Mouse (Mus musculus) T-helper 17 cell (primary cell): ENCODE data around the gene Fry.

Experiments
- in situ Hi-C, 2 experiments: fragments of 300-600 bp; cut with MboI, MseI; formaldehyde crosslinking; loops; 1 replicate in 1 of 2; 2 replicates in 1 of 2; pipeline ENCODE4 v1.15.1; 2025; ENCODE audit warnings: high pct_unique_total_duplicates in 2 of 2

Gene Fry

GRCm38 (mm10) chr5:150513264-150513663 lies 394.8 kb downstream of the Fry start:
- in situ Hi-C loops: no loop called here

- in situ Hi-C loops: no loop called here
These were observed 395.6 kb downstream of the Fry start for GRCm38 (mm10) chr5:150514027-150514426.

GRCm38 (mm10) chr5:150518064-150518463 lies 399.6 kb downstream of the Fry start, which contains the start of gene Zar1l:
Gene Zar1l (minus strand): TSS chr5:150518164.
- in situ Hi-C loops: no loop called here

- in situ Hi-C loops: no loop called here
These were observed 401.1 kb downstream of the Fry start for GRCm38 (mm10) chr5:150519551-150519950.

- in situ Hi-C loops: loop anchor here (5.0 kb wide), 2 partner anchors 145 to 150 kb away; partner anchors contain the start of genes N4bp2l2 (in 1 of the 2) and Pds5b (in 1 of the 2)
These were observed 403.8 kb downstream of the Fry start, which contains the start of gene Brca2 for GRCm38 (mm10) chr5:150521937-150522866. Gene Brca2 (plus strand): TSS chr5:150522630.

- in situ Hi-C loops: loop anchor here (5.0 kb wide), 2 partner anchors 144 to 149 kb away; partner anchors contain the start of genes N4bp2l2 (in 1 of the 2) and Pds5b (in 1 of the 2)
These were observed 404.4 kb downstream of the Fry start for GRCm38 (mm10) chr5:150522867-150523234.

- in situ Hi-C loops: no loop called here
These were observed 406.8 kb downstream of the Fry start for GRCm38 (mm10) chr5:150525239-150525638.

- in situ Hi-C loops: no loop called here
These were observed 422.9 kb downstream of the Fry start for GRCm38 (mm10) chr5:150541302-150541701.

GRCm38 (mm10) chr5:150543184-150543583 lies 424.7 kb downstream of the Fry start:
- in situ Hi-C loops: no loop called here
